Mouse (Mus musculus) activated CD4-positive, CD25-positive, alpha-beta regulatory T cell, adult 9 weeks (primary cell): ENCODE measurements around the gene 4930578G10Rik. TPM values are rescaled to one million over a fixed set of nuclear protein-coding genes. Genes with fewer than 3 reads are reported as not detected.

Source experiments
- polyA plus RNA-seq: library from polyadenylated mRNA; unstranded; fragments of 100-300 nt; shearing (Covaris generic); gene quantifications from one replicate; pipeline ENCODE4 v1.2.1, GENCODE M21; 2017

Gene 4930578G10Rik
- polyA plus RNA-seq, result not detected

GRCm38 (mm10) chr4:42735245-42735644 lies at the start of gene 4930578G10Rik:
4930578G10Rik (plus strand) TSS chr4:42735545.

DNA sequence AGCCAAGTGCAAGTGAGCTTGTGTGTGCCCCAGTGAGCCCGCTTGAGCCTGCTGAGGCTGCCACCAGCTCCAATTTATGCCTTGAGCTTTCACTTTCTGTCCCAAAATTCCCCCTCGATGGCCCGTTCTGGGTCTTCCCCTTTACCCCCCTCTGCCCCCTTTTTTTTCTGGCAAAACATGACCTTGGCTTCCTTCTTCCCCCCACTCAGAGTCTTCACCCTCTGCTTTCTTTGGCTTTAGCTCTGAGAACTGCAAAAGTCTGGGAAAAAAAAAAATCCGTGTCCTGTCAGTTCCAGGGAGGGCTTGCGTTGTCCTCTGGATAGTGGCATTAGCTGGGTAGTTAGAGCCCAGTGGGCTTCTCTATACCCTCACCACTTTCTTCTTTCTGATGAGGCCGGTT lies 21.1 kb downstream of the 4930578G10Rik start, which contains the start of gene Ccl19:
Gene Ccl19, minus strand, starts transcription at position 101 of the 400 bp plus-strand sequence.

DNA sequence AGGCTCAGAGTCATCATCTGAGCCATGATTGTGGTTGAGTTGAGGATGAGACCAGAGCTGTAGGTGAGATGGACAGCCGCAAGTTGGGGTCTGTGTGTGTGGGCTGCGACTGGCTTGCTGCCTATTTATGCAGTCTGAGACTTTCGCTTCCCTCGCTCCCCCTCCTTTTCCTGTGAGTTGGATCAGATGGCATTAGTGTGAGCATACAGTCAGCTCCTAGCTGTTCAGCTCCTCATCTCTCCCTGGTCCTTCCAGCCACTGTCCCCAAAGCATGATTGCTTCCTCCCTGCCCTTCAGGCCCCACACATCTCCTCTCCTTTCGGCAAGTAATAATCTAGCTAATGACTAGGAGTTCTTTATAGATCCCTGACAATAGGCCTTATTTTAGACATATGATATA lies 38.5 kb downstream of the 4930578G10Rik start, which contains the start of gene Ccl21a:
Gene Ccl21a, minus strand, starts transcription at position 101 of the 400 bp plus-strand sequence.

DNA sequence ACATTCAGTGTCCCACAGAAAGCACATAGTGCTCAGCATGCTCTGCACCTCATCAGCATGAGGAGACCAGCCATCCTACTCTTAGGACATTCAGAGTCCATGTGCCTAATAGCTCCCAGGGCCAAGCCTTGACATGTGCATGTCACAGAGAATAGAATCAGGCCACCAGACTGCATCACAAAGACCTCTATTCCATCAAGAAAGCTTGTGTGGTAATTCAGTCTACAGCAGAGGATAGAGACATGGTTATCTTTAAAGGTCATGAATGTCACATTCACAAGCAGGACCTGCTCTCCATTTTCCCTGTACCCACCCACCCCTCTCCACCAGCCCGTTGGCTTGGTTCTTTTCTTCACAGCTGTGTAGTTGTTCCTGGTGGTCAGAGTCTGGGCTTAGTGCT lies 118.4 kb downstream of the 4930578G10Rik start, which contains the start of gene Fam205a1:
Gene Fam205a1, minus strand, starts transcription at position 101 of the 400 bp plus-strand sequence.

GRCm38 (mm10) chr4:42856671-42857070 lies 121.3 kb downstream of the 4930578G10Rik start, which contains the start of gene Gm12394:
Gm12394 (minus strand) TSS chr4:42856771.

DNA sequence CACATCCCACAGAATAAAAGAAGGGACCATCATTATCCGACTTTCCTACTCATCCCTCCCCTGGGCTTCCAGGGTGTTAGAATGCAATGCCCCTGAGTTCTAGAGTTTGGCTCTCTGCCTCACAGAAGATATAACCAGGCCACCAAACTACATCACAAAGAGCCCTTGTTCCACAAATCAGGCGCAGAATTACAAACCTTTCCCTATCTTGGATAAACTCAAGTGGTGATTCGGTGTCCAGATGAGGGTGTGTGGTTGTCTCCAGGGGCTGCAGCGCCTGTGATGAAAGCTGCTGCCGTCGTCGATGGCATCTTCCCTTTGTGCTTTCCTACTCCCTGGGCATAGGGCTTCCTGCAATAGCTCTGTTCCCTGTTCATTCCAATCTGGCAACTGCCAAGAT lies 138.8 kb downstream of the 4930578G10Rik start, which contains the start of gene Fam205c:
Gene Fam205c, minus strand, starts transcription at position 101 of the 400 bp plus-strand sequence.

Other genes starting within 250 kb of the 4930578G10Rik start
- gene Fam205a2, start 207.4 kb upstream of the 4930578G10Rik start, polyA plus RNA-seq, result not detected
- gene Gm10591, start 123.3 kb upstream of the 4930578G10Rik start, polyA plus RNA-seq, result not detected
- not detected for gene Gm2564, start 105.8 kb upstream of the 4930578G10Rik start, polyA plus RNA-seq
- not detected for gene Ccl27b, start 80.3 kb upstream of the 4930578G10Rik start, polyA plus RNA-seq
- gene Il11ra2, start 73.7 kb upstream of the 4930578G10Rik start, polyA plus RNA-seq, result not detected
- not detected for gene Ccl19, start 21.0 kb downstream of the 4930578G10Rik start, polyA plus RNA-seq
- not detected for gene Ccl21a, start 38.4 kb downstream of the 4930578G10Rik start, polyA plus RNA-seq
- gene Fam205a1, start 118.3 kb downstream of the 4930578G10Rik start, polyA plus RNA-seq, result not detected
- gene Gm12394, start 121.2 kb downstream of the 4930578G10Rik start, polyA plus RNA-seq, result not detected
- gene Fam205c, start 138.7 kb downstream of the 4930578G10Rik start, polyA plus RNA-seq, result not detected
- gene Phf24, start 181.1 kb downstream of the 4930578G10Rik start, polyA plus RNA-seq, result 0.31 TPM
- gene Dnajb5, start 214.3 kb downstream of the 4930578G10Rik start, polyA plus RNA-seq, result 12.5 TPM
- gene 1700022I11Rik, start 234.1 kb downstream of the 4930578G10Rik start, polyA plus RNA-seq, result not detected